Mouse (Mus musculus): ENCODE measurements around the gene Amh.
A peak's percentile ranks its signal among the peaks of the same experiment; 100 is the strongest.
"Not testable (repeated sequence)": the region's sequence is repeated elsewhere in the genome, so short reads cannot be mapped to it uniquely, and the experiment has no call there.

Gene Amh

GRCm38 (mm10) chr10:80827063-80827869 is 22.2 kb downstream of the Amh start:
- DNase-seq (ENCODE audit: low spot score in 2 of 2): no peak

- DNase-seq (ENCODE audit: low spot score in 2 of 2): no peak
Observed at GRCm38 (mm10) chr10:80827870-80828420, 22.9 kb downstream of the Amh start.

- not testable (repeated sequence) for DNase-seq (ENCODE audit: low spot score in 2 of 2)
Observed at GRCm38 (mm10) chr10:80828587-80828986, 23.5 kb downstream of the Amh start.

- no peak for DNase-seq (ENCODE audit: low spot score in 2 of 2)
Observed at GRCm38 (mm10) chr10:80829359-80830278, 24.6 kb downstream of the Amh start.

- peak; percentile 60 to 71 for DNase-seq (ENCODE audit: low spot score in 2 of 2)
Observed at GRCm38 (mm10) chr10:80831136-80831535, 26.1 kb downstream of the Amh start.

- no peak for DNase-seq (ENCODE audit: low spot score in 2 of 2)
Observed at GRCm38 (mm10) chr10:80832818-80833217, 27.8 kb downstream of the Amh start.

- no peak for DNase-seq (ENCODE audit: low spot score in 2 of 2)
Observed at GRCm38 (mm10) chr10:80835617-80836016, 30.6 kb downstream of the Amh start.

- no peak for DNase-seq (ENCODE audit: low spot score in 2 of 2)
Observed at GRCm38 (mm10) chr10:80836949-80837379, 31.9 kb downstream of the Amh start.

GRCm38 (mm10) chr10:80837827-80838226 is 32.8 kb downstream of the Amh start:
- no peak for DNase-seq (ENCODE audit: low spot score in 2 of 2)

GRCm38 (mm10) chr10:80838346-80838912 is 33.4 kb downstream of the Amh start:
- no peak for DNase-seq (ENCODE audit: low spot score in 2 of 2)

GRCm38 (mm10) chr10:80839848-80840247 is 34.8 kb downstream of the Amh start:
- DNase-seq (ENCODE audit: low spot score in 2 of 2): no peak

GRCm38 (mm10) chr10:80841685-80842084 is 36.6 kb downstream of the Amh start:
- DNase-seq (ENCODE audit: low spot score in 2 of 2): no peak

- DNase-seq (ENCODE audit: low spot score in 2 of 2): no peak
Observed at GRCm38 (mm10) chr10:80842334-80842733, 37.3 kb downstream of the Amh start.

- DNase-seq (ENCODE audit: low spot score in 2 of 2): no peak
Observed at GRCm38 (mm10) chr10:80843087-80843930, 38.3 kb downstream of the Amh start.

- DNase-seq (ENCODE audit: low spot score in 2 of 2): no peak
Observed at GRCm38 (mm10) chr10:80843931-80844547, 39.0 kb downstream of the Amh start, which contains the start of gene Lingo3. Lingo3 (minus strand) TSS chr10:80844039.

GRCm38 (mm10) chr10:80845055-80845693 is 40.1 kb downstream of the Amh start:
- no peak for DNase-seq (ENCODE audit: low spot score in 2 of 2)

- DNase-seq (ENCODE audit: low spot score in 2 of 2): no peak
Observed at GRCm38 (mm10) chr10:80845732-80846131, 40.7 kb downstream of the Amh start.

- DNase-seq (ENCODE audit: low spot score in 2 of 2): peak; percentile 75 to 80
Observed at GRCm38 (mm10) chr10:80848571-80848970, 43.5 kb downstream of the Amh start.

GRCm38 (mm10) chr10:80854913-80855748 is 50.1 kb downstream of the Amh start, which contains the start of the genes Lsm7 and Sppl2b:
Lsm7 (minus strand) TSS chr10:80855209.
Sppl2b (plus strand) TSS chr10:80855275.
- peak; percentile 96 for DNase-seq (ENCODE audit: low spot score in 2 of 2)
